Mouse (Mus musculus) liver, embryonic 14.5 days (tissue): ENCODE data around the gene Pgpep1l.

Experiments
- CTCF ChIP-seq: IDR thresholded peaks from 2 replicates; pipeline ENCODE4 v1.5.1; 2016; ENCODE audit warnings: antibody characterized with exemption, low read depth, control low read depth
- EP300 ChIP-seq: IDR thresholded peaks from 2 replicates; pipeline ENCODE4 v1.6.1; 2016; ENCODE audit warnings: antibody characterized with exemption, low read depth

DNA sequence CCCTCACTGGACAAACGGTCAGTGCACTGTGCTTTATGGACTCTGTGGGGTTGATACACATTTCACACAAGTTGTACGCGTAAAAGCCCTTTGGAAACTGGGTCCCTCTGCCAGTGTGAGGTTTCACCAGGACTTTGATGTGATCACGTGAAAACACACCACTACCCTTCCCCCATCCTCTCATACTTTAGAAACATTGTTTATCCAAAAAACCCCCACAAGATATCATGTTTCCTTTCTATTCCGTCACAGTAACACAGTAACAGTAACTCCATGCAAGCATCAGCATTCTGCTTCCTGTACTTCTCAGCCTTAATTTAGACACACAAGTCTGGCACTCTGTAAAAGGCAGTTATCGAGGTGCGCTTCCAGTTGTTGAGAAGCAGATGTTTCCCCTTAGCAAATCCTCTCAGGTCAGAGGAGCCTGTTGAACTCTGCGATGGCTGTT lies 21.8 kb upstream of the Pgpep1l start:
- TF ChIP-seq CTCF: no peak
- no peak for TF ChIP-seq EP300
